Mouse (Mus musculus) erythroblast, embryonic 14.5 days (primary cell): ENCODE data around the gene Ctnna3.

ENCODE experiments used
- GATA1 ChIP-seq: IDR thresholded peaks from 2 replicates; pipeline ENCODE4 v1.6.1; 2012; ENCODE audit warnings: low read length, inconsistent platforms, mixed read lengths
- TAL1 ChIP-seq: IDR thresholded peaks from 3 replicates; pipeline ENCODE4 v1.6.1; 2012; ENCODE audit warnings: low read length, inconsistent platforms, mixed read lengths

DNA sequence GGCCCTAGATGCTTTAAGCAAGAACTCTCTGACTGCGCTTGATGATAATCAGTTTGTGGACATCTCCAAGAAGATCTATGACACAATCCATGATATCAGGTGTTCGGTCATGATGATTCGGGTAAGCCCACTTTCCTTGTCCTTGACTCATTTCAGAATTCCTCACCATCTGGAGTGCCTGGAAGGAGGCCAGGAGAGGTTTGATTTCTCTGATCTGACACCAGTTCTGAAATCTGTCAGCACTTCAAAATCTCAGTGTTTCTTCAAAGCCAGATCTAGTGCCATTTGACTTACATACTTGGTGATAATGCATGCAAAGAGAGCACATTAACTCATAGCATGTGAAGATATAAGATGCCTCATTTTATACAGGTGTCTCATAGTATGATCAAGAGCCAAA lies 1245.9 kb downstream of the Ctnna3 start:
- TF ChIP-seq GATA1 = no peak
- no peak for TF ChIP-seq TAL1
